Mouse (Mus musculus) lung, embryonic 15.5 days (tissue): ENCODE data around the gene Cyb561. TPM values are rescaled to one million over a fixed set of nuclear protein-coding genes. Genes with fewer than 3 reads are reported as not detected.
A peak's percentile ranks its signal among the peaks of the same experiment; 100 is the strongest.

Experiments
- ATAC-seq: fragments of 200-750 bp; cut with Nextera tagmentation; 2 replicates; pipeline ENCODE4 v1.8.0; 2017; ENCODE audit warnings: moderate number of reproducible peaks, borderline replicate concordance; ENCODE audit not compliant: low FRiP score, low TSS enrichment; ENCODE audit errors: extremely low read depth
- H3K27ac ChIP-seq: fragments of 300-500 bp; sonication (generic); 2 replicates; pipeline ENCODE4 v1.5.1; 2015; ENCODE audit warnings: moderate library complexity, mild to moderate bottlenecking, inconsistent platforms
- H3K27me3 ChIP-seq: fragments of 300-500 bp; sonication (generic); 2 replicates; pipeline ENCODE4 v1.6.1; 2015; ENCODE audit warnings: inconsistent platforms
- H3K36me3 ChIP-seq: fragments of 300-500 bp; sonication (generic); 2 replicates; pipeline ENCODE4 v1.6.1; 2015; ENCODE audit warnings: inconsistent platforms
- H3K4me1 ChIP-seq: fragments of 300-500 bp; sonication (generic); 2 replicates; pipeline ENCODE4 v1.6.1; 2015; ENCODE audit warnings: inconsistent platforms
- H3K4me2 ChIP-seq: fragments of 300-500 bp; sonication (generic); 2 replicates; pipeline ENCODE4 v1.6.1; 2015; ENCODE audit warnings: inconsistent platforms, mild to moderate bottlenecking, moderate library complexity
- H3K4me3 ChIP-seq: fragments of 300-500 bp; sonication (generic); 2 replicates; pipeline ENCODE4 v1.5.1; 2015; ENCODE audit warnings: mild to moderate bottlenecking, inconsistent platforms
- H3K9ac ChIP-seq: fragments of 300-500 bp; sonication (generic); 2 replicates; pipeline ENCODE4 v1.6.1; 2015; ENCODE audit warnings: inconsistent platforms
- H3K9me3 ChIP-seq: fragments of 300-500 bp; sonication (generic); 2 replicates; pipeline ENCODE4 v1.6.1; 2016; ENCODE audit warnings: inconsistent platforms
- WGBS: fragments of 180-500 bp; shearing (Covaris S2); methylation state at CpG from one replicate; pipeline ENCODE4 v1.1.7; 2015; 5-methylcytosine and 5-hydroxymethylcytosine counted together
- polyA plus RNA-seq: library from polyadenylated mRNA; unstranded; fragments of >200 nt; fragmentation: Nextera tagmentation; extraction: Ambion mirVana; gene quantifications from 2 replicates; pipeline ENCODE4 v1.2.1, GENCODE M21; 2015

Gene Cyb561
- polyA plus RNA-seq, 1 experiment from 2014 or later: 39.8 TPM

- no peak for ATAC-seq
- Histone ChIP-seq H3K9me3 (no peaks in the 10 kb centered on the region), H3K4me2 (peak overlapping the region; percentile 95; the same call in 1 of the 2 replicates), H3K27ac (no peak overlapping the region), H3K36me3 (no peaks in the 10 kb centered on the region), H3K27me3 (peaks cover 32% of the 10 kb centered on the region), H3K4me1 (peaks cover 14% of the 10 kb centered on the region), H3K4me3 (no peak overlapping the region), H3K9ac (no peak overlapping the region)
- WGBS: 39% methylated on average over 1 of the region's 1 CpGs
Observed at GRCm38 (mm10) chr11:105969516-105969915, 16.4 kb upstream of the Cyb561 start.

GRCm38 (mm10) chr11:105968948-105969347 lies 15.8 kb upstream of the Cyb561 start:
- ATAC-seq: no peak
- Histone ChIP-seq H3K4me3 (peak overlapping the region; percentile 56; the same call in 1 of the 2 replicates), H3K9me3 (no peaks in the 10 kb centered on the region), H3K4me2 (peak overlapping the region; percentile 95), H3K27ac (no peak overlapping the region), H3K4me1 (peaks cover 14% of the 10 kb centered on the region), H3K36me3 (no peaks in the 10 kb centered on the region), H3K9ac (no peak overlapping the region), H3K27me3 (peaks cover 32% of the 10 kb centered on the region)
- WGBS: 49% methylated on average over 10 of the region's 10 CpGs

- Histone ChIP-seq H3K9ac (peak within 1 kb of the TSS; percentile 49), H3K4me1 (peaks cover 14% of the 10 kb centered on the region), H3K27me3 (peaks cover 32% of the 10 kb centered on the region), H3K4me2 (peak within 1 kb of the TSS; percentile 95), H3K27ac (no peak within 1 kb of the TSS), H3K36me3 (no peaks in the 10 kb centered on the region), H3K9me3 (no peaks in the 10 kb centered on the region), H3K4me3 (peak within 1 kb of the TSS; percentile 56)
- ATAC-seq: peak; percentile 62
- under 1% methylated on average over 76 of the region's 76 CpGs for WGBS
Observed at GRCm38 (mm10) chr11:105967741-105968574, 14.8 kb upstream of the Cyb561 start, which contains the start of gene Ace. TSS of gene Ace (plus strand) at chr11:105967945.

- no peaks in the 10 kb centered on the region for H3K36me3 ChIP-seq
- H3K4me3 ChIP-seq: no peak overlapping the region
- 61% methylated on average over 4 of the region's 4 CpGs for WGBS
- no peak overlapping the region for H3K9ac ChIP-seq
- no peak overlapping the region for H3K27ac ChIP-seq
- peaks cover 14% of the 10 kb centered on the region for H3K4me1 ChIP-seq
- H3K4me2 ChIP-seq: no peak overlapping the region
- no peak for ATAC-seq
- H3K27me3 ChIP-seq: peaks cover 32% of the 10 kb centered on the region
- no peaks in the 10 kb centered on the region for H3K9me3 ChIP-seq
Observed at GRCm38 (mm10) chr11:105966288-105966687, 13.2 kb upstream of the Cyb561 start.

- no peak for ATAC-seq
Observed at GRCm38 (mm10) chr11:105964691-105965090, 11.6 kb upstream of the Cyb561 start.

GRCm38 (mm10) chr11:105959355-105959754 lies 6.2 kb upstream of the Cyb561 start:
- H3K36me3 ChIP-seq: no peaks in the 10 kb centered on the region
- 5% methylated on average over 17 of the region's 17 CpGs for WGBS

More at GRCm38 (mm10) chr11:105964691-105965090, 11.6 kb upstream of the Cyb561 start:
- 65% methylated on average over 5 of the region's 5 CpGs for WGBS
- Histone ChIP-seq H3K4me2 (no peak overlapping the region), H3K4me3 (no peak overlapping the region), H3K27ac (no peak overlapping the region), H3K9ac (no peak overlapping the region), H3K36me3 (no peaks in the 10 kb centered on the region), H3K9me3 (no peaks in the 10 kb centered on the region), H3K27me3 (peaks cover 32% of the 10 kb centered on the region), H3K4me1 (peaks cover 17% of the 10 kb centered on the region)

GRCm38 (mm10) chr11:105958566-105958965 lies 5.4 kb upstream of the Cyb561 start:
- Histone ChIP-seq H3K9me3 (no peaks in the 10 kb centered on the region), H3K4me2 (no peak overlapping the region), H3K4me1 (peaks cover 16% of the 10 kb centered on the region), H3K27ac (0 out of 2 replicates have a peak overlapping the region, but pooled peaks have one; percentile 23), H3K4me3 (no peak overlapping the region), H3K27me3 (no peaks in the 10 kb centered on the region), H3K36me3 (no peaks in the 10 kb centered on the region), H3K9ac (no peak overlapping the region)
- WGBS: 28% methylated on average over 1 of the region's 1 CpGs
- no peak for ATAC-seq

More at GRCm38 (mm10) chr11:105959355-105959754, 6.2 kb upstream of the Cyb561 start:
- no peak overlapping the region for H3K9ac ChIP-seq
- ATAC-seq: no peak
- no peak overlapping the region for H3K27ac ChIP-seq
- no peak overlapping the region for H3K4me3 ChIP-seq
- H3K4me2 ChIP-seq: peak overlapping the region; percentile 26
- H3K27me3 ChIP-seq: no peaks in the 10 kb centered on the region
- peaks cover 16% of the 10 kb centered on the region for H3K4me1 ChIP-seq
- H3K9me3 ChIP-seq: no peaks in the 10 kb centered on the region

- Histone ChIP-seq H3K9me3 (no peaks in the 10 kb centered on the region), H3K27ac (peak overlapping the region; percentile 58), H3K9ac (no peak overlapping the region), H3K4me1 (peaks cover 26% of the 10 kb centered on the region), H3K36me3 (no peaks in the 10 kb centered on the region), H3K27me3 (no peaks in the 10 kb centered on the region), H3K4me3 (no peak overlapping the region), H3K4me2 (no peak overlapping the region)
- 46% methylated on average over 6 of the region's 6 CpGs for WGBS
- no peak; the same call in 1 of the 2 replicates for ATAC-seq
Observed at GRCm38 (mm10) chr11:105957501-105957900, 4.4 kb upstream of the Cyb561 start.

GRCm38 (mm10) chr11:105955815-105956430 lies 2.8 kb upstream of the Cyb561 start:
- Histone ChIP-seq H3K4me3 (no peak overlapping the region), H3K27me3 (no peaks in the 10 kb centered on the region), H3K9ac (no peak overlapping the region), H3K27ac (no peak overlapping the region), H3K4me2 (no peak overlapping the region), H3K36me3 (no peaks in the 10 kb centered on the region), H3K9me3 (no peaks in the 10 kb centered on the region), H3K4me1 (peaks cover 26% of the 10 kb centered on the region)
- ATAC-seq: no peak
- 87% methylated on average over 28 of the region's 28 CpGs for WGBS

GRCm38 (mm10) chr11:105953402-105953801 lies 266 bp upstream of the Cyb561 start:
- Histone ChIP-seq H3K9ac (no peak overlapping the region), H3K9me3 (no peaks in the 10 kb centered on the region), H3K4me3 (no peak overlapping the region), H3K4me2 (no peak overlapping the region), H3K27me3 (no peaks in the 10 kb centered on the region), H3K4me1 (peaks cover 10% of the 10 kb centered on the region), H3K27ac (no peak overlapping the region), H3K36me3 (no peaks in the 10 kb centered on the region)
- 46% methylated on average over 6 of the region's 6 CpGs for WGBS
- ATAC-seq: no peak

GRCm38 (mm10) chr11:105952111-105952510 lies 1.0 kb downstream of the Cyb561 start:
- no peaks in the 10 kb centered on the region for H3K36me3 ChIP-seq
- no peaks in the 10 kb centered on the region for H3K27me3 ChIP-seq
- ATAC-seq: no peak
- WGBS: 84% methylated on average over 9 of the region's 9 CpGs
- H3K4me2 ChIP-seq: no peak overlapping the region
- no peak overlapping the region for H3K27ac ChIP-seq
- H3K4me3 ChIP-seq: no peak overlapping the region
- H3K9ac ChIP-seq: no peak overlapping the region
- peaks cover 13% of the 10 kb centered on the region for H3K4me1 ChIP-seq
- H3K9me3 ChIP-seq: no peaks in the 10 kb centered on the region

GRCm38 (mm10) chr11:105951601-105952044 lies 1.5 kb downstream of the Cyb561 start:
- Histone ChIP-seq H3K4me2 (no peak overlapping the region), H3K4me1 (peaks cover 17% of the 10 kb centered on the region), H3K4me3 (no peak overlapping the region), H3K27ac (no peak overlapping the region), H3K9ac (no peak overlapping the region), H3K36me3 (no peaks in the 10 kb centered on the region), H3K9me3 (no peaks in the 10 kb centered on the region), H3K27me3 (no peaks in the 10 kb centered on the region)
- no peak for ATAC-seq
- 48% methylated on average over 3 of the region's 3 CpGs for WGBS
